Mouse (Mus musculus): ENCODE data around the gene Tesmin. TPM values are rescaled to one million over a fixed set of nuclear protein-coding genes. Genes with fewer than 3 reads are reported as not detected.
A peak's percentile ranks its signal among the peaks of the same experiment; 100 is the strongest.

Tesmin gene
- polyA plus RNA-seq, 1 experiment from 2014 or later = 0.23 TPM

GRCm38 (mm10) chr19:3378614-3379013 lies 10.0 kb upstream of the Tesmin start:
- H3K27ac ChIP-seq (ENCODE audit: low read depth, low read length) = no peak overlapping the region
- H3K4me2 ChIP-seq = no peak overlapping the region
- no peaks in the 10 kb centered on the region for H3K36me3 ChIP-seq (ENCODE audit: control insufficient read depth, insufficient read depth, low read length)
- no peak overlapping the region for H3K9ac ChIP-seq (ENCODE audit: low read length)
- whole genome bisulfite sequencing = 89% methylated on average over 3 of the region's 3 CpGs
- H3K4me1 ChIP-seq (ENCODE audit: control insufficient read depth, insufficient read depth, low read length) = no peaks in the 10 kb centered on the region
- no peaks in the 10 kb centered on the region for H3K9me3 ChIP-seq (ENCODE audit: control insufficient read depth, low read length)
- DNase-seq (ENCODE audit: low spot score, missing footprints) = no peak
- ATAC-seq (ENCODE audit: low FRiP score) = no peak
- no peaks in the 10 kb centered on the region for H3K27me3 ChIP-seq (ENCODE audit: control insufficient read depth, insufficient read depth, low read length)
- no peak overlapping the region for H3K4me3 ChIP-seq (ENCODE audit: low read depth, low read length)

GRCm38 (mm10) chr19:3388061-3388460 lies 596 bp upstream of the Tesmin start:
- H3K36me3 ChIP-seq (ENCODE audit: control insufficient read depth, insufficient read depth, low read length) = no peaks in the 10 kb centered on the region
- no peak overlapping the region for H3K4me3 ChIP-seq (ENCODE audit: low read depth, low read length)
- no peak overlapping the region for H3K4me2 ChIP-seq
- 0 out of 2 replicates have a peak, but pooled peaks cover 2% of the 10 kb centered on the region for H3K27me3 ChIP-seq (ENCODE audit: control insufficient read depth, insufficient read depth, low read length)
- DNase-seq (ENCODE audit: low spot score, missing footprints) (no peak), ATAC-seq (ENCODE audit: low FRiP score) (no peak)
- no peaks in the 10 kb centered on the region for H3K9me3 ChIP-seq (ENCODE audit: control insufficient read depth, low read length)
- WGBS = 65% methylated on average over 6 of the region's 6 CpGs
- 0 out of 2 replicates have a peak, but pooled peaks cover 3% of the 10 kb centered on the region for H3K4me1 ChIP-seq (ENCODE audit: control insufficient read depth, insufficient read depth, low read length)
- no peak overlapping the region for H3K9ac ChIP-seq (ENCODE audit: low read length)
- H3K27ac ChIP-seq (ENCODE audit: low read depth, low read length) = no peak overlapping the region

DNA sequence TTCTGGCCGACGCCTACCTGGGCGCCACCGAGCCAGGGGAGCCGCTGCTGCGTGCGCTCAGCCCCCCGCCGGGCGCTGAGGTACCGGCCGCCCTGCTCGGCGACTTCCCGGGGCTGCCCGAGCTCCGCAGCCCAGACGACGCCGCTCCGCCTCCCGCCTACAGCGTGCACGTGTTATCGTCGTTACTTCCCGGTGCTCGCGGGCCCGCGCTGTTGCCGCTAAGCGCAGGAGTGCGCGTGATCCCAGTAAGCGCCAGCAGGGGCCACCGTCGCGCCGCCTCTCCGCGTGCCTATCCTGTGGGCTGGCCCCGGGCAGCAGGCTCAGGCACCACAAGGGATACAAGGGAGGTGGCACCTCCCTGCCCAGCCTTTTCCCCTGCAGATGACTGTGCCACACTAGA lies 432 bp downstream of the Tesmin start:
- Histone ChIP-seq H3K9me3 (ENCODE audit: control insufficient read depth, low read length) (no peaks in the 10 kb centered on the region), H3K36me3 (ENCODE audit: control insufficient read depth, insufficient read depth, low read length) (no peaks in the 10 kb centered on the region), H3K4me2 (peak overlapping the region; percentile 71), H3K27me3 (ENCODE audit: control insufficient read depth, insufficient read depth, low read length) (0 out of 2 replicates have a peak, but pooled peaks cover 2% of the 10 kb centered on the region), H3K4me1 (ENCODE audit: control insufficient read depth, insufficient read depth, low read length) (0 out of 2 replicates have a peak, but pooled peaks cover 3% of the 10 kb centered on the region), H3K9ac (ENCODE audit: low read length) (peak overlapping the region; percentile 53), H3K4me3 (ENCODE audit: low read depth, low read length) (peak overlapping the region; percentile 36), H3K27ac (ENCODE audit: low read depth, low read length) (no peak overlapping the region)
- ATAC-seq (ENCODE audit: low FRiP score) = peak; percentile 93
- peak; percentile 96 for DNase-seq (ENCODE audit: low spot score, missing footprints)
- WGBS = under 1% methylated on average over 29 of the region's 43 CpGs

GRCm38 (mm10) chr19:3392384-3392783 lies 3.7 kb downstream of the Tesmin start:
- Histone ChIP-seq H3K27ac (ENCODE audit: low read depth, low read length) (no peak overlapping the region), H3K36me3 (ENCODE audit: control insufficient read depth, insufficient read depth, low read length) (no peaks in the 10 kb centered on the region), H3K4me3 (ENCODE audit: low read depth, low read length) (no peak overlapping the region), H3K27me3 (ENCODE audit: control insufficient read depth, insufficient read depth, low read length) (0 out of 2 replicates have a peak, but pooled peaks cover 2% of the 10 kb centered on the region), H3K4me1 (ENCODE audit: control insufficient read depth, insufficient read depth, low read length) (0 out of 2 replicates have a peak, but pooled peaks cover 3% of the 10 kb centered on the region), H3K9ac (ENCODE audit: low read length) (no peak overlapping the region), H3K9me3 (ENCODE audit: control insufficient read depth, low read length) (no peaks in the 10 kb centered on the region), H3K4me2 (no peak overlapping the region)
- ATAC-seq (ENCODE audit: low FRiP score) = no peak
- no peak for DNase-seq (ENCODE audit: low spot score, missing footprints)
- WGBS = 95% methylated on average over 1 of the region's 1 CpGs

GRCm38 (mm10) chr19:3394216-3394615 lies 5.6 kb downstream of the Tesmin start:
- H3K9ac ChIP-seq (ENCODE audit: low read length) = no peak overlapping the region
- 82% methylated on average over 3 of the region's 3 CpGs for WGBS
- no peaks in the 10 kb centered on the region for H3K4me1 ChIP-seq (ENCODE audit: control insufficient read depth, insufficient read depth, low read length)
- H3K4me3 ChIP-seq (ENCODE audit: low read depth, low read length) = no peak overlapping the region
- H3K4me2 ChIP-seq = no peak overlapping the region
- H3K27me3 ChIP-seq (ENCODE audit: control insufficient read depth, insufficient read depth, low read length) = no peaks in the 10 kb centered on the region
- ATAC-seq (ENCODE audit: low FRiP score) (no peak), DNase-seq (ENCODE audit: low spot score, missing footprints) (no peak)
- H3K36me3 ChIP-seq (ENCODE audit: control insufficient read depth, insufficient read depth, low read length) = no peaks in the 10 kb centered on the region
- no peaks in the 10 kb centered on the region for H3K9me3 ChIP-seq (ENCODE audit: control insufficient read depth, low read length)
- H3K27ac ChIP-seq (ENCODE audit: low read depth, low read length) = no peak overlapping the region

GRCm38 (mm10) chr19:3400057-3400456 lies 11.4 kb downstream of the Tesmin start:
- no peak overlapping the region for H3K9ac ChIP-seq (ENCODE audit: low read length)
- no peak overlapping the region for H3K4me3 ChIP-seq (ENCODE audit: low read depth, low read length)
- DNase-seq (ENCODE audit: low spot score, missing footprints) (no peak), ATAC-seq (ENCODE audit: low FRiP score) (no peak)
- no peaks in the 10 kb centered on the region for H3K36me3 ChIP-seq (ENCODE audit: control insufficient read depth, insufficient read depth, low read length)
- no peaks in the 10 kb centered on the region for H3K27me3 ChIP-seq (ENCODE audit: control insufficient read depth, insufficient read depth, low read length)
- no peak overlapping the region for H3K27ac ChIP-seq (ENCODE audit: low read depth, low read length)
- H3K4me1 ChIP-seq (ENCODE audit: control insufficient read depth, insufficient read depth, low read length) = no peaks in the 10 kb centered on the region
- 84% methylated on average over 4 of the region's 4 CpGs for WGBS
- H3K9me3 ChIP-seq (ENCODE audit: control insufficient read depth, low read length) = no peaks in the 10 kb centered on the region
- H3K4me2 ChIP-seq = no peak overlapping the region

DNA sequence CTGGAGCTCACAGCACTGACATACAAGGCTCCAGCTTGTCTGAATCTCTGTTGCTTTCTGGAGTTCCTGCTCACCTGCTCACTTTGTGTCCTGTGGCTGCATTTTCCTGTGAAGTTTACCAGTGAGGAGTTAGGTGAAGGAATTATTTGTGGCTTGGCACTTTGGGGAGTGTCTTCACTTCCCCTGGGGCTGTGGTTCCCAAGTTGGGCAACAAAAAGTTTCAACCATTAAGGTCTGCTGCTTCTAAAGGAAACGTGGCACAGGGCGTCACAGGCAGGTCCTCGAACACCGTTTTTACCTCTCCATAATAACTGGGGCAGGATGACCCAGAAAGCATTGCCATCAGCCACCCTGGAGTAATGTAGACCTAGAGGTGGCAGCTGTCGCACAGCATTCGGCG lies 12.8 kb downstream of the Tesmin start:
- Histone ChIP-seq H3K4me3 (ENCODE audit: low read depth, low read length) (no peak overlapping the region), H3K9me3 (ENCODE audit: control insufficient read depth, low read length) (no peaks in the 10 kb centered on the region), H3K9ac (ENCODE audit: low read length) (no peak overlapping the region), H3K27me3 (ENCODE audit: control insufficient read depth, insufficient read depth, low read length) (no peaks in the 10 kb centered on the region), H3K4me1 (ENCODE audit: control insufficient read depth, insufficient read depth, low read length) (no peaks in the 10 kb centered on the region), H3K4me2 (no peak overlapping the region), H3K27ac (ENCODE audit: low read depth, low read length) (no peak overlapping the region), H3K36me3 (ENCODE audit: control insufficient read depth, insufficient read depth, low read length) (no peaks in the 10 kb centered on the region)
- 89% methylated on average over 7 of the region's 7 CpGs for WGBS
- ATAC-seq (ENCODE audit: low FRiP score) (no peak), DNase-seq (ENCODE audit: low spot score, missing footprints) (no peak)

DNA sequence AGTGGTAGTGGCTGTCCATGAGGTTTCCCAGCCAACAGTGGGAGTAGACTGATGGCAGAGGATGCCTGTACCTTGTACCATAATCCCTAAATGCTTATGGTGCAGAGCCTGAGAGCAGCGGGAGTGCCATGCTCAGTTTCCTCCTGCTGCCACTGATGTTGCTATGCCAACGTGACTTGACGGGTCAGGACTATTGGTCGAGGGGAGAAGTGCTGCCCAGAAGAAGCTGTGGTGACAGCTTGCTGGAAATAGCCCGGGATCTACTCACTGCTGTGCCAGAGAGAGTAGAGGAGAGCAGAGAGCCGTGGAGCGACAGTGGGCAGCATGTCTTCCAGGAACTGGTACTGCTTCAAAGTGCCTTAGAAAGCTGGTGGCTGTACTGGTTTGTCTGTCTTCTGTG lies 13.3 kb downstream of the Tesmin start:
- Histone ChIP-seq H3K36me3 (ENCODE audit: control insufficient read depth, insufficient read depth, low read length) (no peaks in the 10 kb centered on the region), H3K4me2 (no peak overlapping the region), H3K27me3 (ENCODE audit: control insufficient read depth, insufficient read depth, low read length) (no peaks in the 10 kb centered on the region), H3K4me1 (ENCODE audit: control insufficient read depth, insufficient read depth, low read length) (no peaks in the 10 kb centered on the region), H3K9ac (ENCODE audit: low read length) (no peak overlapping the region), H3K4me3 (ENCODE audit: low read depth, low read length) (no peak overlapping the region), H3K9me3 (ENCODE audit: control insufficient read depth, low read length) (no peaks in the 10 kb centered on the region), H3K27ac (ENCODE audit: low read depth, low read length) (no peak overlapping the region)
- 59% methylated on average over 7 of the region's 7 CpGs for WGBS
- DNase-seq (ENCODE audit: low spot score, missing footprints) = no peak
- ATAC-seq (ENCODE audit: low FRiP score) = no peak

DNA sequence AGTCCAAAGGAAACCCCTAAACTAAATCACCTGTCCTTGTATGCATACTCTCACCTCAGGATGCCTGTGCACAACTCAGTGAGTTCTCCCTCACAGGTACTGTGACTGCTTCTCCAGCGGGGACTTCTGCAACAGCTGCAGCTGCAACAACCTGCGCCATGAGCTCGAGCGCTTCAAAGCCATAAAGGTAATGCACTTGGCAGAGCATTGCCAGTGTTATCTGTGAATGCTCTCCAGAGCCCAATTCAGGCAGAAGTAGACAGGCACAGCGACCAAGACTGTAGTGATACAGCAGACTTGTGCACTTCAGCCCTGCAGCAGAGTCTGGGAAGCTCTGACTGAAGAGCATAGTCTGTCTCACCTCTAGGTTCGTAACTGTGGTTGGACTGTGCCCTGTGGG lies 13.7 kb downstream of the Tesmin start:
- H3K9me3 ChIP-seq (ENCODE audit: control insufficient read depth, low read length) = no peaks in the 10 kb centered on the region
- 88% methylated on average over 6 of the region's 6 CpGs for WGBS
- H3K4me1 ChIP-seq (ENCODE audit: control insufficient read depth, insufficient read depth, low read length) = no peaks in the 10 kb centered on the region
- ATAC-seq (ENCODE audit: low FRiP score) (no peak), DNase-seq (ENCODE audit: low spot score, missing footprints) (no peak)
- no peak overlapping the region for H3K9ac ChIP-seq (ENCODE audit: low read length)
- H3K4me3 ChIP-seq (ENCODE audit: low read depth, low read length) = no peak overlapping the region
- H3K4me2 ChIP-seq = no peak overlapping the region
- H3K27me3 ChIP-seq (ENCODE audit: control insufficient read depth, insufficient read depth, low read length) = no peaks in the 10 kb centered on the region
- no peaks in the 10 kb centered on the region for H3K36me3 ChIP-seq (ENCODE audit: control insufficient read depth, insufficient read depth, low read length)
- no peak overlapping the region for H3K27ac ChIP-seq (ENCODE audit: low read depth, low read length)

DNA sequence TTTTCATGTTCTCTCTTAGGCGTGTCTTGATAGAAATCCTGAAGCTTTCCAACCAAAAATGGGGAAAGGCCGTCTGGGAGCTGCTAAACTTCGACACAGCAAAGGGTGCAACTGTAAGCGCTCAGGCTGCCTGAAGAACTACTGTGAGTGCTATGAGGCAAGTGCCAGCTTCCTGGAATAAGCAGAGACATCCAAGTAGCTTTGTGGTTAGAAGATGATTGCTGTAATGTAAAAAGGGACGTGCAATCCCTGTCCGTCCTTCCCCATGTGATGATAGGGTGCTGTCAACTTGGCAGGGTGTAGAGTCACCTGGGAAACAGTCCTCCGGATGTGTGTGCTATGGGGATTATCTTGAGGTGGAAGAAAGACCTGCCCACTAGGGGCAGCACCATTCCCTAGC lies 15.4 kb downstream of the Tesmin start:
- Histone ChIP-seq H3K9me3 (ENCODE audit: control insufficient read depth, low read length) (no peaks in the 10 kb centered on the region), H3K4me1 (ENCODE audit: control insufficient read depth, insufficient read depth, low read length) (no peaks in the 10 kb centered on the region), H3K4me2 (no peak overlapping the region), H3K27ac (ENCODE audit: low read depth, low read length) (no peak overlapping the region), H3K27me3 (ENCODE audit: control insufficient read depth, insufficient read depth, low read length) (no peaks in the 10 kb centered on the region), H3K9ac (ENCODE audit: low read length) (no peak overlapping the region), H3K36me3 (ENCODE audit: control insufficient read depth, insufficient read depth, low read length) (no peaks in the 10 kb centered on the region), H3K4me3 (ENCODE audit: low read depth, low read length) (no peak overlapping the region)
- DNase-seq (ENCODE audit: low spot score, missing footprints) = no peak
- WGBS = 87% methylated on average over 7 of the region's 7 CpGs
- ATAC-seq (ENCODE audit: low FRiP score) = no peak
